Mouse (Mus musculus): Measurements from ENCODE around the gene Cmah.

The Cmah gene

GRCm38 (mm10) chr13:24513717-24514116 is 186.5 kb downstream of the Cmah start:
- DNase-seq (ENCODE audit: low read depth, low spot score), result no peak

GRCm38 (mm10) chr13:24515101-24515675 is 188.0 kb downstream of the Cmah start:
- no peak for DNase-seq (ENCODE audit: low read depth, low spot score)

- no peak for DNase-seq (ENCODE audit: low read depth, low spot score)
Observed at GRCm38 (mm10) chr13:24517757-24518156, 190.6 kb downstream of the Cmah start.

- DNase-seq (ENCODE audit: low read depth, low spot score), result no peak
Observed at GRCm38 (mm10) chr13:24518887-24519286, 191.7 kb downstream of the Cmah start.

GRCm38 (mm10) chr13:24519976-24520647 is 192.9 kb downstream of the Cmah start:
- DNase-seq (ENCODE audit: low read depth, low spot score), result no peak

- no peak for DNase-seq (ENCODE audit: low read depth, low spot score)
Observed at GRCm38 (mm10) chr13:24520796-24521195, 193.6 kb downstream of the Cmah start.

- DNase-seq (ENCODE audit: low read depth, low spot score), result no peak
Observed at GRCm38 (mm10) chr13:24521446-24522342, 194.5 kb downstream of the Cmah start.

- DNase-seq (ENCODE audit: low read depth, low spot score), result no peak
Observed at GRCm38 (mm10) chr13:24522343-24522837, 195.2 kb downstream of the Cmah start.

GRCm38 (mm10) chr13:24523587-24524221 is 196.5 kb downstream of the Cmah start:
- no peak for DNase-seq (ENCODE audit: low read depth, low spot score)

GRCm38 (mm10) chr13:24524468-24524867 is 197.3 kb downstream of the Cmah start:
- DNase-seq (ENCODE audit: low read depth, low spot score), result no peak

GRCm38 (mm10) chr13:24525551-24525950 is 198.3 kb downstream of the Cmah start:
- no peak for DNase-seq (ENCODE audit: low read depth, low spot score)

GRCm38 (mm10) chr13:24526916-24527315 is 199.7 kb downstream of the Cmah start:
- no peak for DNase-seq (ENCODE audit: low read depth, low spot score)
